Mouse (Mus musculus): ENCODE measurements at regions not wholly inside any gene's neighbourhood (a gene's known extent, or its start where the extent isn't known, plus 50 kb on each side); places are given as distances from the start of the nearest gene placed in this dataset.

GRCm38 (mm10) chr6:108910330-108910729 is 81.9 kb downstream of the Edem1 start:
- ATAC-seq (ENCODE audit: poor library complexity, severe bottlenecking): 0 out of 2 replicates have a peak, but pooled peaks have one; percentile 43

DNA sequence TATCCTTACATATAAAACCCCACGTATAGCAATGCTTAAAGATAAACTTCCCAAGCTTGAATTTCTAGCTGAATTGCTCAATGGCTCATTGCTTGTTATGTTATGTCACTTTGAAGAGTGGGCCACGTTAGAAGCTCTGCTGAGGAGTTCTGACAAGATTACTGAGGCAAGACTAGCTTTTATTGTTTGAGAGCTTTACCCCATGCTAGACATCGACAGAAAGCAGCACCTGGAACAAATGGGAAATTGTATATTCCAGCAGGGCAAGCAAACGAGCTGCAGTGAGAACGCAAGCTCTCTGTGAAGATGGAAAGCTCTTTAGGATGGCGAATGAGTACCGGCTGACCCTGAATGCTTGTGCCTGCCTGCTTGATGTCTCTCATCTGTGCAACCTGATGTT is 84.1 kb downstream of the Edem1 start:
- ATAC-seq (ENCODE audit: poor library complexity, severe bottlenecking): no peak

DNA sequence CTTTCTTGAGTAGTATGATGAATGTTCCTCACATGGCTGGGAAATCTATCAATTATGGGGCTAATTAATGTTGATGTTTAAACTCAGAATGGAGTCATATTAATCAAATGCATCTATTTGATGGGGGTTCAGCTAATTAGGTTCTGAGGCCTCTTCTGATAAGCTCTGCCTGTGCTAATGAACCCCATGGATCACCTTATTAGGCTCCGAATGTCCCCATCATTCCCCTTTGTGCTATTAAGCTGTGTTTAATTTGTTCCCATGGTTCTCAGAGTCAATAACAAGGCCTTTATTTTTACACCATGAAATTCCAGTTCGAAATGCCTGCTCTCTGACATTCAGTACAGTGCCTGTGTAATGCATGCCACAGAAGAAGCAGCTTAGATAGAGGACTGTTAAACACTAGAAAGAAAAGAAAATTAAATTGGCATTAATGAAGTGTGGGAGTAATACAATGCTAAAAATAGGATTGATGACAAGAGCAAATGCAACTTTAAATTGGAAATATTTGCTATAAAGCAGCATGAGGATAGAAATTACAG is 91.0 kb downstream of the Edem1 start:
- no peak for ATAC-seq (ENCODE audit: poor library complexity, severe bottlenecking)

DNA sequence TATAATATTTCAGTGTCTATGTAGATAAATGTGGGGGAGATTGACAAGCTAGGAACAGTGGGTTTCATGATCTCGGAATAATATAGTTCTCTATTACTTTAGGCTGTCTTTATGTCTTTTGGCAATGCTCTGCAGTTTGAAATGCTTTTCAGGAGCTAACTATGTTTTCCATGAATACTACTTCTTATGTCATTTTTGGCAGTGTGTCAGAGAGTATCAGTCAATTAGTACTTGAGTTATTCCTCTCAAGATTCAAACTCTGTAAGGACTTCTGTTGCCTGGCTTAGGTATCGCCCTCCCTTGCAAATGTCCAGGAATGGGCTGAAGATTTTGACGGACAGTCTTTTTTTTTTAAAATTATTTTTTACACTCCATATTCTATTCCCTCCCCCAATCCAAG is 92.7 kb downstream of the Edem1 start:
- ATAC-seq (ENCODE audit: poor library complexity, severe bottlenecking): no peak

- ATAC-seq (ENCODE audit: poor library complexity, severe bottlenecking): peak; percentile 69
Measured at GRCm38 (mm10) chr6:108922564-108922963, 94.1 kb downstream of the Edem1 start.

- ATAC-seq (ENCODE audit: poor library complexity, severe bottlenecking): no peak
Measured at GRCm38 (mm10) chr6:108928981-108929380, 100.5 kb downstream of the Edem1 start.

GRCm38 (mm10) chr6:108938646-108939045 is 110.2 kb downstream of the Edem1 start:
- ATAC-seq (ENCODE audit: poor library complexity, severe bottlenecking): no peak

- no peak for ATAC-seq (ENCODE audit: poor library complexity, severe bottlenecking)
Measured at GRCm38 (mm10) chr6:108942288-108942687, 113.8 kb downstream of the Edem1 start.

- no peak for ATAC-seq (ENCODE audit: poor library complexity, severe bottlenecking)
Measured at GRCm38 (mm10) chr6:108952389-108952788, 123.9 kb downstream of the Edem1 start.

GRCm38 (mm10) chr6:108962810-108963209 is 134.4 kb downstream of the Edem1 start:
- ATAC-seq (ENCODE audit: poor library complexity, severe bottlenecking): no peak

DNA sequence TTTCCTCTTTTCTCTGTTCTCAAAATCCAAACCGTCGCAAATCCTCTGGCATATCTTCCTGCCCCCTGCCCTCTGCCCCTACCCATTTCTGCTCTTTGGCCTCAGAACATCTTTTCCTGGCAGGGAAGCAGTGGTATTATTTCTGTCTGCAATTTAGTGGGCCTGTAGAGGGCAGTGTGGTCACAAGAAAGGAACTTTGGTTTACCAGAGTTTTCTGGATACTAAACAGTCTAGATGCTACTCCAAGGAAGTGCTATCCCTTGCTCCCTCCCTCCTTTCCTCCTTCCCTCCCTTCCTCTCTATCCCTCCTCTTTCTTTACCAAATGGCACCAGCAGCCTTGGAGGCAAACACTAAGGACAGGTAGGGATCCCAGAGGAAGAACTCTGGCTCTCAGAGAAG is 134.9 kb downstream of the Edem1 start:
- no peak for ATAC-seq (ENCODE audit: poor library complexity, severe bottlenecking)

DNA sequence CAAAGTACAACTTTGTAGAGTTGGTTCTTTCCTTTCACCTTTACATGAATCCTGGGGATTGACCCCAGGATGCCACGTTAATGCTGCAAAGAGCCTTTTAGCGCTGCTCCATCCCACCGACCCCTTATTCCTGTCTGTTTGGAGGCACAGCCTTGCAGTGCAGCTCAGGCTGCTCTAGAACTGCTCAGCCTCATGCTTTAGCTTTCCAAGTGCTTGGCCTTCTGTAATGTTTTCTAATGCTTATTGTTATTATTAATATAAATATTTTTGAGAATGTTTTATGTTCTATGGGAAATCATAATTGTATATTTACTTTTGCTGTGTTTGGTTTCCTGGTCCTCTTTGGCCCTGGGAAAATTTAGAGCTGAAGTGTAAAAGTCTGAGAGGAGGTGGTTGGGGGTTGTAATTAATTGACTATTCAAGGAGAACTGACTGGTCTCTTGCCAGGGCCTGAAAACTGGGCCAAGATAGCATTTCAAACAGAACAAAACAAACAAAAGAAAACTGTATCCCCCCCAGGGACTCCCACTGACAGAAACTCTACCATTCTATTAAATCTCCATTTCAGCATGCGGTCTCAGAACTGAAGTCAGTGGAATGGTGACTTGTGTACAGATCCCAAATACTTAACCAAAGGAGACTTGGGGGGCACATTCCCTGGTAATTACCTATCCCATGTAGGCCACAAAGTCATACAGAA is 141.2 kb downstream of the Edem1 start:
- no peak for ATAC-seq (ENCODE audit: poor library complexity, severe bottlenecking)

DNA sequence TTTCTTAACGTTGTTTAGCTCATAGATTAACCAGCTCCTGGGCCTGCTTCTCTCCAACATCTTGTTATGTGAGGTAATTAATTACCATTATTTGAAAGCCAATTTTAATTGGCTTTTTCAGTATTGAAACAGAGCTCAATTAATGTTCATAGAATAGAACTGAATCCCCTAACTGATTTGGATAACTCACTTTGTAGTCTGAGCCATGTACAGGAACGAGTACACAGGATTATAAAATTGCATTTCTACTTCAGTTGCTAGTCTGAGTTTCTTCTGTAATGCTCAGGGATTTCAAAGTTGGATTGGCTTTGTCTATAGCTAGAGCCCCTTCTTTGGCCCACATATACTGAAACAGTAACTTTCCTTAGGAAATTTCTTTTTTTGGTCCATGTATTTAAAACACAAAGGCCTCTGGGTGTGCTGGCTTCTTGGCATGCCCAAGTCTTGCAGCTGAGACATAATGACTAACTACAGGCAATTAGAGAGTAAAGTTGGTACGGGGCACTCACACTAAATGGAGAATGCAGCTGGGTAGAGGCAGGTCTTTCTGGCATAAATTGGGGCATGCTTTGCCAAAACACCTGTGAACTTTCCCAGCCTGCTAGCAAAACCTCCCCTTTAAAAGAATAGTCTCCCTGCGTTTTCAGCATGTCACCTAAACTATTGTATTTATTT is 143.1 kb downstream of the Edem1 start:
- no peak for ATAC-seq (ENCODE audit: poor library complexity, severe bottlenecking)

GRCm38 (mm10) chr6:108973701-108974100 is 145.3 kb downstream of the Edem1 start:
- ATAC-seq (ENCODE audit: poor library complexity, severe bottlenecking): no peak

DNA sequence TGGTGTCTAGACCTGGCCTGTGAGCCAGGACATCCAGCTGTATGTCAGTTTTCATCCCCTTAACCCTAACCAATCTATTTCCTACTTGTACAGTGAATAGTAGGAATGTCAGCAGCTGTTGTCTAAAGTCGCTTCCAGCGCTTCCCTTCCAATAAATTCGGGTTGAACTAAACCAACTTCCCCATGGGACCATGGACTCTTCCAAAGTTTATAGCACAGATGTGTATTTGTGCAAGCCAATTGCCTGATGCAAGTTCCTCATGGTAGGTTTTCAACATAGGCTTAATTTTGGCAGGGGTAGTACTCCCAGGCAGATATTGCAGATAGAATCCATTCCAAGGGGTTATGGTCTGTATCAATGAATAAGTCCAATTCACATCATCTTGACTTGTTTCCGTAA is 161.1 kb downstream of the Edem1 start:
- no peak for ATAC-seq (ENCODE audit: poor library complexity, severe bottlenecking)

DNA sequence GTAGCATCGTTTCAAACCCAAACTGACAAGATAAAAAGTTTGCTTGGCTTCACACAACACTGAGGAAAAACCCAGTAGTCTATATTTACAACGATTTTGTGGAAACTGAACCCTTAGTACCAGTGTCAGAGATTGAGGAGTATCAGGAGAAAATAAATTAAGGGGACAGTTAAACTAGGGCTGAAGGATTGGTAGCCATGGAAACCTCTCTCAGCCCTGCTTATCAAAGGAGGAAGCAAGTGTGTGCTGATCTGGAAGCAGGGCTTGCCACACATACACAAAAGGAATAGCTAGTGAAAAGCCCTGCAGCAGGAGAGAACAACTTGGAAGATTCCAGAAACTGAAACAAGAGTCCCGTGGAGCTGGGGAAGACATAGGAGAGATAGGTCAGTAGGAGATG is 165.3 kb downstream of the Edem1 start:
- no peak for ATAC-seq (ENCODE audit: poor library complexity, severe bottlenecking)

GRCm38 (mm10) chr6:109004443-109004842 is 176.0 kb downstream of the Edem1 start:
- no peak for ATAC-seq (ENCODE audit: poor library complexity, severe bottlenecking)

DNA sequence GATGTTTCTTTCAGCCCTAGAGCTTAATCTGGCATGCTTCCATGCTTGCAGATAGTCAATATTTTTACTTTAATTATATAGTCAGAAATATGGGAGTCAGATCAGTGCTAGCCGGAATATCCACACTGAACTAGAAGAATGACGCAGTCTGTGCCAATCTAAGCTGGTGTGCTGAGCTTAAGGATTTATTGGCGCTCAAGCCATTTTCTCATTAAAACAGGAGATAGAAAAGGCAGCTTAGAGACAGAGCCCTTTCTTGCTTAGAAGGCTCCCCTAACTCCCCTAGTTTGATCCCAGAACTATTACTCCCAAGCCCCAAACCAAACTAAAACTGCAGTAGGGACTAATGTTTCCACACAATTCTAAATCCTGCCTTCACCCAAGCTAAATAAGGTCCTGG is 180.9 kb downstream of the Edem1 start:
- no peak for ATAC-seq (ENCODE audit: poor library complexity, severe bottlenecking)

DNA sequence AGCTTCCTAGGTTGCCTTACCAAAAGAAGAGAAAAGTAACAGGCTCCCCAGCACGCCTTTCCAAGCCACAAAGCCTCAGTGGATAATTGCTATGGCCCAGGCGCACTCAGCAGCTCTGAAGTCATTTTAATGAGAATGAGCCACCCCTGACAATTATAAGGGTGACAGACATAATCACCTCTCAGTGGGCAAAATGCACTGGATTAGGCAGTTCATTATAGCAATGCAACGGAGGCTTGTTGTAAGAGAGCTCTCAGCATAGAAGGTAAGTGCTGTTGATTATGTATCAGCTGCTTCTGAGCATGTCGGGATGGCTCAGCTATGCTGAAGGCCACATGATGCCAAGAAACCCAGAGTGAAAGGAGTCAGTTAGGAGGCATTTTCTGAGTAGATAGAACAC is 181.4 kb downstream of the Edem1 start:
- ATAC-seq (ENCODE audit: poor library complexity, severe bottlenecking): no peak

- no peak for ATAC-seq (ENCODE audit: poor library complexity, severe bottlenecking)
Measured at GRCm38 (mm10) chr6:109019731-109020130, 191.3 kb downstream of the Edem1 start.

All from megakaryocyte, adult 5-6 weeks (primary cell).